Mouse (Mus musculus) gastrocnemius, adult 2 months (tissue): ENCODE data around the gene Vps11. TPM values are rescaled to one million over a fixed set of nuclear protein-coding genes. Genes with fewer than 3 reads are reported as not detected.
"Not testable (repeated sequence)": the region's sequence is repeated elsewhere in the genome, so short reads cannot be mapped to it uniquely, and the experiment has no call there.

ENCODE experiments used
- DNase-seq: peaks from one replicate; pipeline ENCODE4 v3.0.0; 2022
- H3K27ac ChIP-seq: fragments of 200-600 bp; 2 replicates; pipeline ENCODE4 v1.8.1; 2022; ENCODE audit warnings: mild to moderate bottlenecking
- H3K4me3 ChIP-seq: fragments of 200-600 bp; 2 replicates; pipeline ENCODE4 v1.8.1; 2022; ENCODE audit warnings: mild to moderate bottlenecking, moderate library complexity
- CTCF ChIP-seq: fragments of 200-600 bp; IDR thresholded peaks from 2 replicates; pipeline ENCODE4 v1.8.1; 2022; ENCODE audit warnings: antibody characterized with exemption, mild to moderate bottlenecking, moderate library complexity
- intact Hi-C: fragments of 180-260 bp; cut with DNase I; formaldehyde crosslinking; loops from one replicate; pipeline ENCODE4 v1.15.1; 2025
- microRNA-seq: library from miRNA; unstranded; fragments of <30 nt; microRNA quantifications from one replicate; pipeline ENCODE4 v1.2.0, GENCODE M21; 2021
- total RNA-seq, 2 experiments: library from RNA; stranded (reverse); gene quantifications; 2 replicates each; pipeline ENCODE4 v1.2.3; 2021

Gene Vps11
- total RNA-seq, 2 experiments from 2014 or later = 16.6 to 19.5 TPM

- DNase-seq = no peak
- Histone ChIP-seq H3K27ac (no peak overlapping the region), H3K4me3 (no peak overlapping the region)
- TF ChIP-seq CTCF = no peak
- intact Hi-C loops = no loop called here
Observed at GRCm38 (mm10) chr9:44314910-44315309, 46.6 kb downstream of the Vps11 start.

GRCm38 (mm10) chr9:44314257-44314547, 47.3 kb downstream of the Vps11 start:
- intact Hi-C loops = no loop called here

GRCm38 (mm10) chr9:44313476-44314256, 47.8 kb downstream of the Vps11 start:
- TF ChIP-seq CTCF = no peak
- intact Hi-C loops = no loop called here
- H3K4me3 ChIP-seq = no peak overlapping the region
- H3K27ac ChIP-seq = no peak overlapping the region
- no peak for DNase-seq

More at GRCm38 (mm10) chr9:44314257-44314547, 47.3 kb downstream of the Vps11 start:
- DNase-seq = no peak
- H3K27ac ChIP-seq = no peak overlapping the region
- no peak for TF ChIP-seq CTCF
- H3K4me3 ChIP-seq = no peak overlapping the region

GRCm38 (mm10) chr9:44311136-44312134, 50.0 kb downstream of the Vps11 start:
- H3K27ac ChIP-seq = peak overlapping the region; percentile 81

GRCm38 (mm10) chr9:44310750-44311135, 50.7 kb downstream of the Vps11 start:
- Histone ChIP-seq H3K4me3 (peak overlapping the region; percentile 53), H3K27ac (peak overlapping the region; percentile 81)
- no peak for DNase-seq
- no peak for TF ChIP-seq CTCF
- intact Hi-C loops = no loop called here

More at GRCm38 (mm10) chr9:44311136-44312134, 50.0 kb downstream of the Vps11 start:
- no peak for DNase-seq
- TF ChIP-seq CTCF = no peak
- H3K4me3 ChIP-seq = peak overlapping the region; percentile 53
- intact Hi-C loops = no loop called here

- TF ChIP-seq CTCF = no peak
- DNase-seq = no peak
- intact Hi-C loops = no loop called here
- Histone ChIP-seq H3K4me3 (no peak overlapping the region), H3K27ac (peak overlapping the region; percentile 81; the same call in 1 of the 2 replicates)
Observed at GRCm38 (mm10) chr9:44309756-44310155, 51.7 kb downstream of the Vps11 start.

- TF ChIP-seq CTCF = no peak
- intact Hi-C loops = no loop called here
- Histone ChIP-seq H3K4me3 (no peak overlapping the region), H3K27ac (no peak overlapping the region)
- no peak for DNase-seq
Observed at GRCm38 (mm10) chr9:44307248-44307647, 54.2 kb downstream of the Vps11 start.

- no peak for TF ChIP-seq CTCF
- no peak overlapping the region for H3K4me3 ChIP-seq
- intact Hi-C loops = no loop called here
Observed at GRCm38 (mm10) chr9:44306532-44306931, 54.9 kb downstream of the Vps11 start.

GRCm38 (mm10) chr9:44305466-44306079, 55.9 kb downstream of the Vps11 start, which contains the start of gene Hinfp:
Gene Hinfp (minus strand): TSS chr9:44305671.
- peak; percentile 99 for DNase-seq
- intact Hi-C loops = no loop called here
- peak within 1 kb of the TSS; percentile 99 for H3K4me3 ChIP-seq
- no peak for TF ChIP-seq CTCF
- peak within 1 kb of the TSS; percentile 96 for H3K27ac ChIP-seq

More at GRCm38 (mm10) chr9:44306532-44306931, 54.9 kb downstream of the Vps11 start:
- DNase-seq = no peak
- H3K27ac ChIP-seq = peak overlapping the region; percentile 84; the same call in 1 of the 2 replicates

GRCm38 (mm10) chr9:44300001-44300400, 61.5 kb downstream of the Vps11 start:
- DNase-seq, H3K4me3 ChIP-seq, intact Hi-C loops, H3K27ac ChIP-seq: not testable (repeated sequence)

Small RNA genes within 50 kb of the gene (microRNA-seq; reads per million reads assigned to microRNA genes)
- gene Gm44335 (not detected), gene Mir7085 (not detected)

Other genes starting within 250 kb of the Vps11 start
- gene Gm49380, start 248.2 kb downstream of the Vps11 start, total RNA-seq = 1 to 10 TPM in 1 of 2 experiments, under 1 TPM in 1; 0.71 to 1.4 TPM
- 1 to 10 TPM; 3.0 to 3.1 TPM for gene Rnf26, start 248.2 kb downstream of the Vps11 start, total RNA-seq
- 10 to 100 TPM; 17.5 to 24.4 TPM for gene Mcam, start 227.2 kb downstream of the Vps11 start, total RNA-seq
- gene Cbl, start 127.6 kb downstream of the Vps11 start, total RNA-seq = 10 to 100 TPM in 1 of 2 experiments, 1 to 10 TPM in 1; 7.5 to 13.4 TPM
- not detected for gene Ccdc153, start 121.0 kb downstream of the Vps11 start, total RNA-seq
- gene Pdzd3, start 110.2 kb downstream of the Vps11 start, total RNA-seq = 1 to 10 TPM in 1 of 2 experiments, under 1 TPM in 1; 0.97 to 1.6 TPM
- gene Nlrx1, start 93.1 kb downstream of the Vps11 start, total RNA-seq = 10 to 100 TPM; 19.2 to 20.8 TPM
- gene Abcg4, start 73.1 kb downstream of the Vps11 start, total RNA-seq = under 1 TPM; 0.28 to 0.97 TPM
- gene Hinfp, start 56.0 kb downstream of the Vps11 start, total RNA-seq = 1 to 10 TPM; 6.3 to 6.8 TPM
- gene C2cd2l, start 41.4 kb downstream of the Vps11 start, total RNA-seq = 10 to 100 TPM; 14.9 to 17.8 TPM
- 10 to 100 TPM; 12.3 to 14.1 TPM for gene Dpagt1, start 35.7 kb downstream of the Vps11 start, total RNA-seq
- gene H2afx, start 27.0 kb downstream of the Vps11 start, total RNA-seq = 1 to 10 TPM; 8.4 to 8.7 TPM
- 10 to 100 TPM; 21.9 to 29.1 TPM for gene Hmbs, start 17.4 kb downstream of the Vps11 start, total RNA-seq
- gene Hyou1, start 17.8 kb upstream of the Vps11 start, total RNA-seq = 10 to 100 TPM; 24.2 to 33.6 TPM
- 100 to 1,000 TPM in 1 of 2 experiments, 10 to 100 TPM in 1; 90.6 to 129 TPM for gene Slc37a4, start 35.2 kb upstream of the Vps11 start, total RNA-seq
- gene Rps25, start 45.5 kb upstream of the Vps11 start, total RNA-seq = 100 to 1,000 TPM; 740 to 827 TPM
- 10 to 100 TPM; 15.4 to 21.5 TPM for gene Trappc4, start 45.9 kb upstream of the Vps11 start, total RNA-seq
- 1 to 10 TPM; 5.0 to 5.7 TPM for gene Ccdc84, start 56.9 kb upstream of the Vps11 start, total RNA-seq
- not detected for gene Foxr1, start 79.5 kb upstream of the Vps11 start, total RNA-seq
- gene Upk2, start 93.3 kb upstream of the Vps11 start, total RNA-seq = under 1 TPM; 0.22 to 0.23 TPM
- 10 to 100 TPM; 38.3 to 43.6 TPM for gene Bcl9l, start 121.2 kb upstream of the Vps11 start, total RNA-seq
- gene Cxcr5, start 200.2 kb upstream of the Vps11 start, total RNA-seq = not detected
- 10 to 100 TPM; 68.8 to 74.4 TPM for gene Ddx6, start 243.2 kb upstream of the Vps11 start, total RNA-seq